Mouse (Mus musculus) CD4-positive, CD25-positive, alpha-beta regulatory T cell (primary cell): Measurements from ENCODE around the gene Olfr1261. TPM values are rescaled to one million over a fixed set of nuclear protein-coding genes. Genes with fewer than 3 reads are reported as not detected.

Experiments
- polyA plus RNA-seq: library from polyadenylated mRNA; unstranded; fragments of 100-300 nt; shearing (Covaris generic); gene quantifications from one replicate; pipeline ENCODE4 v1.2.1, GENCODE M21; 2017

The Olfr1261 gene
- not detected for polyA plus RNA-seq

DNA sequence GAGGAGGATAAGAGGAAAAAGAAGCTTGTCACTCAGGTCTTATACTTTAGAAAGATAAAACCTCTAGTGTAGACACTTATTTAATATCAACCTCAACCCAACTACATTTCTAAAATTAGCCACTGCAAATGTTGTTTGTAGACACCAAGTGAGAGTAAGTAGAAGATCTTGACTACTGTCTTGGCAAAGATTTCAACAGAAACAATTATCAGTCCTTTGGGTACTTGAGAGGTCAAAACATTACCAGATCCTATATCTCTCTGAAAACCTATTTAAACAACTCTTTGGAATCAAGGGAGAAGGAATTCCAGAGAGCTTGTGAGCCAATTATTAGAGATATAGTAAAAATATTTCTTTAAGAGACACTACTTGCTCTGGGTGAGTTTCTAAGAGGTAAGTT, at the start of gene Olfr1261:
TSS of gene Olfr1261 (plus strand) at position 301 of the 400 bp plus-strand sequence.

DNA sequence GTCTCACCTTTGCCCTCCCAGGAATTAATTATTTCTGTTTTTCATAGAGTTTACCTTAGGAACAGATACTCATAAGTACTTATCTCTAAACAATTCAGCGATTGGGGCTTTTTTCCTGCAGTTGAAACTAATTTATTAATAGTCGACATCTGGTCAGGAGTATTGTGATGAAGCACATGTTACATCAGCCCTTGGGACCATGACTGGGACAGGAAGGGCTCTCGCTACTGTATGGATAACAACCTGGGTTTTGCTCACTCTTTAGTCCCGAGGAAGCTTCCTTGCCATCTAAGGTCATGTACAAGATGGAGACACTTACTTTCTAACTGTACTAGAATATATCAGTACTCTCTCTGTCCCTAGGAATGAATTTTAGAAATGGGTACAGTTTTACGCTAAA, 42.5 kb upstream of the Olfr1261 start, which contains the start of gene Olfr1259:
TSS of gene Olfr1259 (minus strand) at position 101 of the 400 bp plus-strand sequence.

DNA sequence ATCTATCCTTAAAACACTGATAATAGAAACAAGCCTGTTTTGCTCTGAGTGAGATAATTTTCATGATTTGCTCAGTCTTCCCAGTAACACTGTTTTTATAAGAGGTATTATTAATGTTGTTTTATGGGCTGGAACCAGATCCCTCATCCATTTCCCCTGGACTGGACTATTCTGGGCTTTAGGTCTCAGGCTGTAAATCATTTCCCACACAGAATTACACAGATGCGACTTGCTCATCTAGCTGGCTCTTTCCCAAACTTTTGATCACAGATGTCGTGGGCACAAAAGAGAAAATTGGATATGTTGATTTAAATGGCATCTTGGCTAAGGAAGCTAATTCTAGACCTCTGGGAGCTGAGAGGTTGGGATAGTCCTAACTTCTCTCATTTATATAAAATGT, 16.8 kb upstream of the Olfr1261 start, which contains the start of gene Olfr1260:
TSS of gene Olfr1260 (plus strand) at position 157 of the 400 bp plus-strand sequence.

DNA sequence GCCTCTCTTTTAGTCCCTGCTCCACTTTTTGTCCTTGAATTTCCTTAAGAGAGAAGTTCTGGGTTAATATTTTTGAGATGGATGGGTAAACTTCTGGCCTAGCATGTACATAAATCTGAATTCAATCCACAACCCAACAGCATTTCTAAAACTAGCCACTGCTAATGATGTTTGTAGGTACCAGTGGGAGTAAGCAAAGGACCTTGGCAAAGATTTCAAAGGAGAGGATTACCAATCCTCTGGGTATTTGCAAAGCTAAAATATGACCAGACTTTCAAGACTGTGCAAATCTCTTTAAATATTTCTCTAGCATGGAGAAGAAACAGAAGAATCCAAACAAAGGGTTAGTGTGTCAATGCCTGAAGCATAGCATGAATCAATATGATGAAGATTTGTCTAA, 8.8 kb downstream of the Olfr1261 start, which contains the start of gene Olfr1262:
TSS of gene Olfr1262 (plus strand) at position 301 of the 400 bp plus-strand sequence.

DNA sequence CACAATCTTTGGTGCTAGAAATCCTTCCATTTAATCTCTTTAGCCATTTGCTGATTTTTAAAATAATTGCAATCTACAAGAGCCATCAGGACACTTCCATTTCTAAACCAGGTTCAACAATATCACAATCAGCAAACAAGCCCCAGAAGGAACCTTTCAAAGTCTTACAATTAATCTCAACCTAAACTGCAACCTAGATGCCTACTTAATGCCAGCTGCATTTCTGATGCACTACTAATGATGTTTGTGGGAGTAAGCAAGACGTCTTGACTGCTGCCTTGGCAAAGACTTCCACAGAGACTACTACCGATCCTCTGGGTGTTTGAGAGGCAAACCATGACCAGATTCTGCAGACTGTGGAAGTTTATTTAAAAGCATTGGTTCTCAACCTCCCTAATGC, 20.8 kb downstream of the Olfr1261 start, which contains the start of gene Olfr1263:
TSS of gene Olfr1263 (plus strand) at position 301 of the 400 bp plus-strand sequence.

DNA sequence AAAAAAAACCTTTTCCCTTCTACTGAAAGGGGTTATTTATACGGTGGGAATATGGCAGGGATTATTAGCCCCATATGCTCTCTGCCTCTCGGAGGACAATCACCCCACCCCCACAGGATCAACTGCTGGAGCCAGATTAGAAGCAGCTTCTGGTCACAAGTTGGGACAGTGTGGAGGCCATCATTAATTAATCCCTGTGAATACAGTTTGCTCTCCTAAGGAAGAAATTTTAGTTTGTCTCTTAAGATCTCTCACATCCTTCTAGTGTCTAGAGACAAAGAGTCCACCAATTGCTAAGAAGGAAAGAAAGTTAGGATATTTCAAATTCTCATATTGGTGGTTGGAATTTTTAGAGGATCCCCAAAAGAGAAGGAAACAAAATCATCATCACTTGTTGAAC, 34.5 kb downstream of the Olfr1261 start, which contains the start of gene Olfr1264:
TSS of gene Olfr1264 (minus strand) at position 101 of the 400 bp plus-strand sequence.

DNA sequence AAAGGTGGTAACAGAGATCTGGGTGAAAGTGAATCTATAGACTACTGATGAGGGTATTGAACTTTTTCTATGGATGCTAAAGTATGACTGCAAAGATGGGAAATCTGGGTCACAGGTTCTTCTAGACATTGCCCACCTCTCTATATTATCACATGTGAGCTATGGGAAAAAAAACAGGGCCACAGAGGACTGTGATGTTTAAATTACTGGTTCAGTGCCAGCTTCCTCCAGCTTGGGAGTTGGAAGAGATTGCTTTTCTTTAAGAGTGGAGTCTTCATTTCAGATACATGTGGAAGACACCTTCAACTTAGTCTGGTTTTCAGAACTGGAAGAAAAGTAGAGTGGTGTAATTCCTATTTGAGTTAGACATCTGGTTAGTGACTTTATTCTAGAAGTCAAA, 44.0 kb downstream of the Olfr1261 start, which contains the start of gene Olfr1265:
TSS of gene Olfr1265 (plus strand) at position 301 of the 400 bp plus-strand sequence.

Other genes with a start within 250 kb of the Olfr1261 start
- gene Olfr1253, start 234.1 kb upstream of the Olfr1261 start, polyA plus RNA-seq = not detected
- gene Olfr1254, start 197.6 kb upstream of the Olfr1261 start, polyA plus RNA-seq = not detected
- gene Olfr1255, start 179.2 kb upstream of the Olfr1261 start, polyA plus RNA-seq = not detected
- not detected for gene Olfr1256, start 149.7 kb upstream of the Olfr1261 start, polyA plus RNA-seq
- not detected for gene Olfr48, start 143.0 kb upstream of the Olfr1261 start, polyA plus RNA-seq
- gene Olfr1257, start 112.8 kb upstream of the Olfr1261 start, polyA plus RNA-seq = not detected
- gene Olfr1258, start 63.9 kb upstream of the Olfr1261 start, polyA plus RNA-seq = 0.19 TPM
- not detected for gene Olfr1259, start 42.6 kb upstream of the Olfr1261 start, polyA plus RNA-seq
- not detected for gene Olfr1260, start 16.9 kb upstream of the Olfr1261 start, polyA plus RNA-seq
- gene Olfr1262, start 8.9 kb downstream of the Olfr1261 start, polyA plus RNA-seq = not detected
- 0.08 TPM for gene Olfr1263, start 20.9 kb downstream of the Olfr1261 start, polyA plus RNA-seq
- gene Olfr1264, start 34.4 kb downstream of the Olfr1261 start, polyA plus RNA-seq = not detected
- gene Olfr1265, start 44.1 kb downstream of the Olfr1261 start, polyA plus RNA-seq = not detected
- not detected for gene Olfr140, start 72.4 kb downstream of the Olfr1261 start, polyA plus RNA-seq
- not detected for gene Olfr1269, start 130.2 kb downstream of the Olfr1261 start, polyA plus RNA-seq
- not detected for gene Olfr32, start 151.1 kb downstream of the Olfr1261 start, polyA plus RNA-seq
- not detected for gene Olfr1270, start 161.9 kb downstream of the Olfr1261 start, polyA plus RNA-seq
- not detected for gene Olfr1506, start 233.3 kb downstream of the Olfr1261 start, polyA plus RNA-seq